Mouse (Mus musculus): ENCODE data around the gene Nsg2.
"Not testable (repeated sequence)": the region's sequence is repeated elsewhere in the genome, so short reads cannot be mapped to it uniquely, and the experiment has no call there.

The Nsg2 gene

DNA sequence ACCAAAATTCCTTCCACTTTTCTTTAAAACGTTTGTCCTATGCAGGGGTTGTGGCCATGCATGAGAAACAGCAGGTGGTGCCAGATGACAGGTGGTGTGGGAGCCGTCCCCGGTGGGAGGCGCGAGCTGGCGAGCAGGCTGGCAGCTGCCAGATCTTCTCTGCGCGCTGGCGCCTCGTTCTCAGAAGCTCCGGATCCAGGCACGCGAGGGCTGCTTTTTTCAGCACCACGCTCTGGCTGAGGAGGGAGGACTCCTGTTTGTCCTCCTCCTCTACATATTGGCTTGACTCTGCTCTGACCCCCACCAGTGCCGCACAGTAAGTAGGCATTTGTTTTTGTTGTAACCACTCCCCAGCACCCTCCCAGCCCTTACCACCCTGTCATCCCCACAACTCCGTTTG lies at the start of gene Nsg2:
Nsg2 (plus strand) TSS at position 183 of the 400 bp plus-strand sequence.
- DNase-seq (ENCODE audit: low read depth, low spot score): peak; percentile 38

DNA sequence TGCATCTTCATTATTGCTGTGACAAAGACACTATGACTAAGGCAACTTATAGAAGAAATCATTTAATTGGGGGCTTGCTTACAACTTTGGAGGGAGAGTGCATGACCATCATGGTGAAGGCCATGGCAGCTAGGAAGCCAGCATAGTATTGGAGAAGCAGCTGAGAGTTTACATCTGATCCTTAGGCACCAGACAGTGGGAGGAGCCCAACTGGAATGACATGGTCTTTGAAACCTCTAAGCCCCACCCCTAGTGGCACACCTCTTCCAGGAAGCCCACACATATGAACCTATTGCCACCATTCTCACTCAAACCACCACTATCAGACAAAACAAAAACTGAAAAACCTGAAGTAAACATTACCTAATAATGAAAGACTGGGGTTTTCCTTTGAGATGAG lies 40.2 kb upstream of the Nsg2 start:
- no peak for DNase-seq (ENCODE audit: low read depth, low spot score)

DNA sequence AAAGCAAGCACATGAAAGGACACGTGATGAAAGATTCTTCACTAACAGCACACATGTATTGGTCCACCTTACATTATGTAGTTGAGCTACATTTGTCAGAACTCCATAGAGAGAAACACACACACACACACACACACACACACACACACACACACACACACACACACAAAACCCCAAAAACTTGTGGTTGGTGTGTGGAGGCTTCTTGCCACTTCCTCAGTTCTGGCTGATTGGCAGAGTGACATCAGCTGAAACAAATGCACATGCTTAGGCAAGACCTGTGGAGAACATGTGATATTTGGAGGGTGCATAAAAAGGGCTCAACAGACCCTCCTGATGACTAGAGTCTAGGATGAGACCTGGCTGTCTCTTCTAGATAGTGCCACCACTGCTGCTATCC lies 36.3 kb upstream of the Nsg2 start:
- no peak for DNase-seq (ENCODE audit: low read depth, low spot score)

DNA sequence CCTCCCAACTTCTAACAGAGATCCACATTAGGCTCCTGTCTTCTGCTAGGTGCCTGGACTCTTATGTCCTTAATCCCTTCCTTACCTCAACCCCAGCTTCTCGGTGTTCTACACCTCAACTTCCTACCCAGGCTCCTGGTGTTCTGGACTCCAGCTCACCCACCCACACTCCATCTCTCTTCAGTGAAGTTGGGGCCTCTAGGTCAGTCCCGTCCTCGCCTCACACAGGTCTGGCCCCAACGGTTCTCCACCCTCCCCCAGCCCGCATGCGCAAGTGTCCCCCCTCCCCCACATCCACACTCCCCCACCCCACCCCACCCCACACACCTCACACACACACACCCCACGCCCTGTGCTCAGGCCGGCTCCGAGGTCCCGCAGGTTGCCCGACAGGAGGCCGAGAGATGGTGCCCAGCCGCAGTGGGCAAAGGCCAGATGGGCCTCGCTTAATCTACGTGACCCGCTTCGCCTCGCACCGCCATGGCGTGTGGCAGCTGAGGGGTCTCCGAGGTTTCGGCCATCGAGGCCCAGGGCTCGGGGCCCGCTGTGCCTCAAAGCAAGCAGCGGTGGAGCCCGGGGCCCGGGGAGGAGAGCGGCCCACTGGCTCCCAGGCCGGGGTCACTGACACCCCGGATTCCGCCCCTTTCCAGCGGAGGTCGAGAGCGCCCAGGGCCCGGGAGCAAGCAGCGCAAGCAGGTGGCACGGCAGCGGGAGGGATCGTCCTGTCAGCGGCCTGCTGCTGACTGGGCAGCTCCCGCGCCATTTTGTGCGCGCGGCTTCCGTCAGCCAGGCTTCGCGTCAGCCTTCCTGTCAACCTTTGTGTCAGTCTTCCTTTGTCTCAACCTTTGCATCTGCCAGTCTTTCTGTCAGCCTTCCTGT lies 34.8 kb upstream of the Nsg2 start, which contains the start of gene 4930524B15Rik:
4930524B15Rik (plus strand) TSS at position 337 of the 879 bp plus-strand sequence.
- no peak for DNase-seq (ENCODE audit: low read depth, low spot score)

DNA sequence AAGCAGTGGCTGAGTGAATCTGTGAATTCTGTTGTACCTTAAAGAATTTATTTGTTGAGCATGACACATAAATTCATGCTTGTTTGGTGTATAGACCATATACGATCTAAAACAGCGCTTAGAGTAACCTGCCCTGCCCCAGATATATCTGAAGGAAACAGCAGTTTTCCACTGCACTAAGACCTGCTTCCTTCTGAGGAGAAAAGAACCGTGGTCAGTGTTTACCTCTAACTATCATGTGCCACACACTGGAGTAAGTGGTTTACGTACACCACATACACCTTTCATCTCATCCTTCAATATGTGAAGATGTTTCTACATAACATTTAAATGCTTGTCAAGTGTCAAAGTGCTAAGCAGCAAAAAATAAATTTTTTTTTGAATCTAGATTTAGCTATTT lies 26.1 kb upstream of the Nsg2 start:
- no peak for DNase-seq (ENCODE audit: low read depth, low spot score)

DNA sequence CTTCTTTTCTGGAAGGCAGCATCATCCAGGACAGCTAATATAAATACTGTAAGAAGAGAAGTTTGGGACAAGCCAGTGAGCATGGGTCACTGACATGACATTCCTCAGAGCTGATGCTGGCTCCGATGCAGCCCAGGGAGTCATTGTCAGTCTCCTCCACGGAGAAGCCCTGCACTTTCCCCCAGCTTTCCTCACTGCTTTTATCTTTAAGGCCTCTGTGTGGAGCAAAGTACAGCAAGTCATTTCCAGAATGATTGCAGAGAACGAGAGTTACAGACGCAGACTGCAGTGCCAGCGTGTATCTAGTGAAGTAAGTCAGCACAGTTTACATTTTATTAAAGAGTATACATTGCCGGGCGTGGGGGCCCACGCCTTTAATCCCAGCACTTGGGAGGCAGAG lies 25.4 kb upstream of the Nsg2 start:
- no peak for DNase-seq (ENCODE audit: low read depth, low spot score)

DNA sequence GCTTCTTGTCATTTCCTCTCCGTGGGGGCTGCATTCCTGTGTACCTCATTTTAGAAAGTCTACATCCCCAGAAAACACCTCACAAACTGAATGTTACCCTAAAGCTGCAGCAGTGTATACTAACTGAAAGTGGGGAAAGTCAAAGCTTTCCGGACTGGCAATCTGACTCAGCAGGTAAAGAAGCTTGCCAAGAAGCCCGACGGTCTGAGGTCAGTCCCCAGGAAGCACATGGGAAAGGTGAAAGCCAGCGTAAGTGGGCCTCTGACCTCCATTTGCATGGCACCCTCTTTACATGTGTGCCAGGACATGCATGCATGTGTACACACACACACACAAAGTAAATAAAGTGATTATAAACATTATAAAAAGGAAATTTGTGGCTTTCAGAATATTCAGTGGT lies 24.6 kb upstream of the Nsg2 start:
- no peak for DNase-seq (ENCODE audit: low read depth, low spot score)

DNA sequence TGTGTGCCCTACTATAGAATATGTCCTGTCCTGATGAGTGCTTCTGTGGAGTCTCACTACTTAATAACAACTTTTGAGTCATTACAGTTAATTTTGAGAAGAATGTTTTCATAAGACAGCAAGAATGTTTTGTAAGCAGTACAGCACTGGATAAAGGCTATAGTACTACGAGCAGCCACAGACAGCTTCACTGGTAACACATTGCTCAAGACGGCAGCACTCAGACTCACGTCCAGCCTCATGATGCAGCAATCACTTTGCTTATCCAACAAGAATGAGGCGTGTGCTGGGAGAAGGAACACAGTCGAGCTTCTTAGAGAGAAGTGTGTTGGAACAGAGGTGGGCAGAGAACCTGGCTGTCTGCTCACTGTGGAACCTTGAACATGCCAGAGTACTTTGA lies 24.1 kb upstream of the Nsg2 start:
- DNase-seq (ENCODE audit: low read depth, low spot score): no peak

DNA sequence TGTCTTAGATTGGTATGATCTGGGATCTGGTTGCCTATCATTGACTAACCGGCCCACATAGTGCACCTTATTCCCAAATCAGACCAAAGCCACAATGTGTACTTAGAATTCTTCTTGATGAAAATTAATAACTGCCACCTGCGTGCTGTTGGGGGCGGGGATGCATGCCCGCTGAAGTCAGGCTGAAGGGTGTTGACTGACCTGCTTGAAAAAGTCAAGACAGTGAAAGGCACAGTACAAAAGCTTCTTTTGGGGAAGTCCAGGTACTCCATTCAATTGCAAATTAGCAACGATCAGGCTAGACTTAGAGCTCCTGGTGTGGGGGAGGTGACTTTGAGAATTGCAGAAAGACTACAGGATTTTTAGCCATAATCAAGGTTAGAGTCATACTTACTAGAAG lies 20.2 kb upstream of the Nsg2 start:
- DNase-seq (ENCODE audit: low read depth, low spot score): not testable (repeated sequence)

DNA sequence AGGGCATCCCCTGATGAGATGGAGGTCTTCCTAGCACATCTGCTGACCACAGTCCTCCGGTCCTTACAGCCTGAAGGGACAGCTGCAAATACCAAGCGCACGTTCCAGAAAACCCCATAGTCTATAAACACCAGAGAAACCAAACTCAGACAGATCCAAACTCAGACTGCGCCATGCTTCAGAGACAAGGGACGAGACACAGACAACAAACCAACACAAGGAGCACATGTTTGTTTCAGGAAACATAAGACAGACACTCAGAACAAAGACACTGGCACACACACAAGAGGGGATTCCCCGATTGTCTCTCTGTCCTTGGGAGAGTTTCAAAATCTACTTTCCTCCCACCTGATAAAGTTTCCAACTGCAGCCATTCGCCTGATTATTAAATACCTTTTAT lies 18.4 kb upstream of the Nsg2 start:
- DNase-seq (ENCODE audit: low read depth, low spot score): no peak

DNA sequence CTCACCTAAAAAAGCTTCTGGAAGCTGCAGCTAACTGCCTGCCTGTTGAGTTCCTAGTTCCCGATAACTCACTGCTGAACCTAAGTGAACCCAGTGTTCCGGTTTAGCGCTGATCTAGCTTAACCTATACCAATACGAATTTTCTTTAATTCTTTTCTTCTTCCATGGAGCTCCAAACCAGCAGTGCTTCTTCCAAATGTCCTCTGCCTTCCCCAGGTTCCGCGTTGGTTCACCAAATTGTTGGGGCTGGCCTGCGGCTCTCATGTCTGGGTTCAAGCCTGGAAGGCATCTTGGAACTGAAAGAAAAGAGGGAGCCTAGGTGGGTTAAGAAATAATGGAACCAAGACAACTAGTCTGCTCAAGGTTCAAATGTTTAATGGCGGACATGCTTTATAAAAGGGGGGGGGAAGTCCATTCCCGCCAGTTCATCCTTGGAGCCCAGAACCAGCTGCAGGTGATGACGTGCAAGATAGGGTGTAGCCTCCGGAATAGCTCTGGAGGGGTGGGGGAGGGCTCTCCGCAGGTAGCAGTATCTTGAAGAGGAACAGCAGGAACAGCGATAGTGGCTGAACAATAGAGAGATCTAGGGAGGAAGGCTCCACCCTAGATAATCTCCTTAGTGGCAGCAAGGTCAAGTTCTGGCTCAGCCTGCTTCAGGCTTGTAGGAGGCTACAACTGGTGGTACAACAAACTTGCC lies 17.9 kb upstream of the Nsg2 start:
- DNase-seq (ENCODE audit: low read depth, low spot score): not testable (repeated sequence)

DNA sequence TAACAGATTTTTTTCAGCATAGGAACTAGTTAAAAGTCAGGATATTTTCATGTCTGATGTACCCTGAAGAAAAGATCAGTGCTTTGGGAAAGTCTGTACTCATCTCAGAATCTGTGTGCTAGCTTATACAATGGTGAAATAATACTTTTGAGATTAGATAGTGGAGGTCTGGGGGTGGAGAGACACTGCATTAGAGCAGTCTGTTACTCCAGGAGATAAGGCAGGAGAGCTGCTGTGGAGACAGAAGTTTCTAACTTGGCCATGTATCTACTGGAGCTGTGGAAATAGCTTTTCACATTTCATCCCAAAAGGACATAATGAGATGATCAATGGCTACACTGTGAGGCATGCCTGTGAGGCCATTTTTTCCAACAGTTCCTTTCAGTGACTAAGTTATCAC lies 17.0 kb upstream of the Nsg2 start:
- DNase-seq (ENCODE audit: low read depth, low spot score): no peak

DNA sequence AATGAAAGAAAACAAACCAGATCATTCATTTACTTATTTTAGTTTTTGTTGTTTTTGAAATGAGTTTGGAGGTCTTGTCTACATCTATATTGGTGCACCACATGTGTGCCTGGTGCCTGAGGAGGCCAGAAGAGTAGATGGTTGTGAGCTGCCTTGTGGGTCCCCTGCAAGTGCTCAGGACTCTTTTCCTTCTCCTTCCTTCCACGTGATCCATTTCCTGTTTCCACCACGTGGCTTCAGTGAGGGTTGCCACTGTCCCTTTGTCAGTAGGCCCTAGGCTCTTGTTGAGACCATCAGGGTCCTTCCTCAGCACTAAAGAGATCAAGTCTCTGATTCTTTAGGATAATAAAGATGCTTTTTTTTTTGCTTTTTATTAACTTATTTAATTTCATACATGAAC lies 15.5 kb upstream of the Nsg2 start:
- DNase-seq (ENCODE audit: low read depth, low spot score): no peak

DNA sequence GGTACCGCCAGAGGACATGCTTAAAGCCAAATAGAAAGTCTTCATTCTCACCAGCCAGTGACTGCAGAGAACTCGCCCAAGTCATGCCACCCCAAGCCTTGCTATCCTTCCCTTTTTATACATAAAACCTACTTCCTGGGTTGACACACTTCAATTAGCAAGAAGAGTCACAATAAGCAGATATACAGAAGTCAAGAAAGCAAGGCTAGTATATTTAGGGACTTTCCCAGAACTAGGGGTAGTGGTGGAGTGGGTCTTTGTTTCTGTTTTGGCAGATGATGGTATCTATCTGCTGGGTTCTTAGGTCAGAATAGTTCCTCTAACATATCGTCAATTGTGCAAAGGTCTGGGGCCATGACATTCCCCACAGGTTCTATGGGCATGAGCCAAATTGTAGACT lies 7.7 kb upstream of the Nsg2 start:
- DNase-seq (ENCODE audit: low read depth, low spot score): no peak

DNA sequence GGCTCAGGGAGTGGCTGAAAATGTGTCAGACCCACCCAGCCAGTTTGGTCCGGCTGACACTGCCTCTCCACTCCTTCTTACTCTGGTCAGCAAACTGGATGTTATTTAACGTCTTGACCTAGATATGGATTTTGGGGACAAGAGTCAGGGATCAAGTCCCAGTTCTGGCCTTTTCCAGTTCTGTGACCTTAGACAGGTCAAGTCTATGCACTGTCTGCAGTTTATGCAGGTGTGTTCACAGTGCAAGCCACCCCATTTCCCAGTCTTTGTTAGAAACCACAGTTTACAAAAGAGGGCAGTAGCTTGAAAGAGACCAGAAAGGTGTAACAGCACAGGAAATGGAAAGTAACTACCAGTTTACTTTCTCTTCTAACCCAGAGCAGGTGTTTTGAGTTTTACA lies 547 bp upstream of the Nsg2 start:
- DNase-seq (ENCODE audit: low read depth, low spot score): no peak

DNA sequence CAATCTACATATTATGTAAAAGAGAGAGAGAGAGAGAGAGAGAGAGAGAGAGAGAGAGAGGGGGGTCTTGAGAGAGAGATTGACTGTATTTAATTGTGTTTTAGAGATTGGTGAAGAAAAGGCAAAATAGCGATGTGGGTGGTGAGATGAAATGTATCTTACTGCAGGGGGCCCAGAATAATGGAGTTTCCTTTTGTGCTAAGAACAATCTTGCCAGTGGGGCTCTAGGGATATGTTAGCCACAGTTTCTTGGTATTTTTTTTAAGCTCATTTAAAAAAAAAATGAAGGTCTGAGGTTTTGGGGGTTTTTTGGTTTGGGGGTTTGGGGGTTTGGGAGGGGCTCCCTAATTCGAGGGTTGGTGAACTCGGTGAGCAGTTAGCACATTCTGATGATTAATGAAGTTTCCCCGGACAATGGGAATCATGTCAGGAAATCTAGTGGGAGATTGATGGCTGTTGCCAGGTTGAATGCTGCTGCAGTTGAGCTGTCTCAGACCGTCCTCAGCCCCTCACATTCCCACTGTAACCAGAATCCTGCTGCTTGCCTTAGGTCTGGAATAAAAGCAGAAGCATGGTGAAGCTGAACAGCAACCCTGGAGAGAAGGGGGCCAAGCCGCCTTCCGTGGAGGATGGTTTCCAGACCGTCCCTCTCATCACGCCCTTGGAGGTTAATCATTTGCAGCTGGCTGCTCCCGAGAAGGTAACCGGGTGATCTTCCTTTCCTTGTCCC lies 1.1 kb downstream of the Nsg2 start:
- DNase-seq (ENCODE audit: low read depth, low spot score): no peak

DNA sequence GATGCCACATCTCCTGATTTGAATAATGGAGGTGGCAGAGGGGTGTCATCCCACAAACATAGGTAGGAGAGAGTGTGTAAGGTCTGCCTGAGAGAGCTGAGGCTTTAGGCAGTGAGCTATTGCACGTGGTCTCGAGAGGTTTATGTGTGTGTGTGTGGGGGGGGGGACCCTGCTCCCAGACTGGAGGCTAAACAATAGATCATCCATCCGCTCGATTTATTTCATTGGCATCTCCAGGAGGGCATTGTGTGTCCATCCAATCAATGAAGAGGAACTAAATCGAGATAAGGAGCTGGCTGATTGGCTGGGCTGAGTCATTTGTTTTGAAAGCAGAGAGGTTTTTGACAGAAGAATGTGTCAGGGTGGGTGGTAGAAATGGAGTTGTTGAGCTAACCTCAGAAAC lies 2.4 kb downstream of the Nsg2 start:
- DNase-seq (ENCODE audit: low read depth, low spot score): no peak

DNA sequence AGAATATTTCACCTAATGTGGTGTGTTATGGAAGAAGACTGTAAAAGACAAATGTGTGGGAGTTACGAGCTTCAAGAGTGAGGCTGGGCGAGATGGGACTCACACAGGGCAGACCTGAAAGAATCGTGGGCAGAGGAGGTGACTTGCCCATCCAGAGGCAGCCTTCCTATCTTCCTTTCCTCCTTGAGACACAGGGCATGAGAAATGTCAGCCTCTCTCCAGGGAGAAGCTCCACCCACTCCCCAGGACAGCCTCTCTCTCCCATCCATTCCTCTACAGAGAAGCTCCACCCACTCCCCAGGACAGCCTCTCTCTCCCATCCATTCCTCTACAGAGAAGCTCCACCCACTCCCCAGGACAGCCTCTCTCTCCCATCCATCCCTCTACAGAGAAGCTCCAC lies 7.8 kb downstream of the Nsg2 start:
- DNase-seq (ENCODE audit: low read depth, low spot score): not testable (repeated sequence)

DNA sequence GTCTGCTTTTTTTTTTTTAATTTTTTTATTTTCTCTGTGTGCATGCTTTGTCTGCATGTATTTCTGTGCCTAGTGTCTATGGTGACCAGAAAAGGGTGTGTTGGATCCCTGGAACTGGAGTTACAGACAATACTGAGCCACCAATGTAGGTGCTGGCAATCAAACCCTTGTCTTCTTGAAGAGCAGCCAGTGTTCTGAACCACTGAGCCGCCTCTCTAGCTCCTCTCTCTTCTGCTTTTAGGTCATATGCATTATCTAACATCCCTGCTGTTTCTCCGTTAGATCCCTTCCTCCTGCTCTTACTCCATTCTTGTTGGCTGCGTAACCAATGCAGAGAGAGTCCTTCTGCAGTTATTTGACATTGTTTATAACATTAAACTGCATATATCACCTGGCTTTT lies 8.6 kb downstream of the Nsg2 start:
- no peak for DNase-seq (ENCODE audit: low read depth, low spot score)

DNA sequence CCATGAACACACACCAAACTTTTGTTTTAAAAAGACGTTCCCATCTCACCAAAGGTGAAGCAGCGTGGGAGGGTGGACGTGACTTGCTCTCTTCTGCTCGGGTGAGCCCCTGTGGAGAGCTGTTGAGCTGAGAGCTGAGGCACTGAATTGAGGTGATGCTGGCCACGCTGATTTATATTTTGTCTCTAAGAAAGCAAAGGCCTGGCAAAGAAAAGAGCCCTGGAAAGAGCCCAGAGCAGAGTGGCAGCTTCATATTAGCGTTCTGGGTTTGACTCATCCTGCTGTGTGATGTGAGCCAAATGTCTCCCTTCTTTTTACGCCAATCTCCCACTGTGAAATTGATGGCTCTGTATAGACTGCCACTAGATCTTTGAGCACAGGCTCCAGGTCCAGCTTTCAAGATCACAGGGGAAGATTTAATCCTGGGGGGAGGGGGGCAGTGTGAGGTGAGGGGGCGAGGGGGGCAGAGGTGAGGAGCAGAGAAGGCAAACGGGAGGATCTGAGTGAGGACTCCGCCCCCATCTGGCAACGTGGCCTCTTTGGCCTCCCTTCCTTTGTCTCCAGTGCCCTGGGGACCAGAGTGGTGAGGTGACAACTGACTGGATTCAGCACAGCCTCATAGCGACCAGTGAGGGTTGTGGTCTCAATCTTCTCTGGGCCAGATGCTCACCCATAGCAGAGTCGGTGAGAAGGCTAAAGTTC lies 9.8 kb downstream of the Nsg2 start:
- no peak for DNase-seq (ENCODE audit: low read depth, low spot score)

DNA sequence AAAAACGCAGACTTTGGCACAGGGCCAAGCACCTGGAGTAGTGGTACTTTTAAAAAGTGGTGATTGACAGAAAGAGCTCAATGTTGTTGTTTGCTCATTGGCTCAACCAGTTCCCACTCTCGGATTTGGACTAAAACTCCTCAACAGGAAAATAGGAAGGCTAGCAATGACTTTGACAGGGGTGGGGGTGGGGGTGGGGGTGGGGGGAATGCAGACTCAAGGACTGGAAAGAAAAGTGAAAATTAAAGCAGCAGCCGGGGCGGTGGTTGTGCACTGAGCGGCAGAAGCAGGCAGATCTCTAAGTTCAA lies 10.4 kb downstream of the Nsg2 start:
- DNase-seq (ENCODE audit: low read depth, low spot score): no peak

Data from skeletal muscle tissue, adult 2 months (tissue).